Mouse (Mus musculus) left cerebral cortex, adult 2 months (tissue): ENCODE measurements at regions not wholly inside any gene's neighbourhood (a gene's known extent, or its start where the extent isn't known, plus 50 kb on each side); places are given as distances from the start of the nearest gene placed in this dataset.

Experiments used
- DNase-seq, 2 experiments: peaks; one replicate each; pipeline ENCODE4 v3.0.0; 2021 to 2022; ENCODE audit warnings: low spot score in 2 of 2, mixed read lengths in 1 of 2; ENCODE audit errors: extremely low spot score in 1 of 2
- H3K27ac ChIP-seq: fragments of 200-600 bp; 2 replicates; pipeline ENCODE4 v1.8.1; 2022
- H3K4me3 ChIP-seq: fragments of 200-600 bp; 2 replicates; pipeline ENCODE4 v1.8.1; 2022
- CTCF ChIP-seq: fragments of 200-600 bp; IDR thresholded peaks from 2 replicates; pipeline ENCODE4 v1.8.1; 2022; ENCODE audit warnings: antibody characterized with exemption, mild to moderate bottlenecking, moderate library complexity
- intact Hi-C: fragments of 180-260 bp; cut with DNase I; formaldehyde crosslinking; loops from one replicate; pipeline ENCODE4 v1.15.1; 2025

GRCm38 (mm10) chr4:87637629-87638379 lies 395.4 kb downstream of the Mllt3 start:
- H3K4me3 ChIP-seq: no peak overlapping the region
- TF ChIP-seq CTCF: no peak
- H3K27ac ChIP-seq: no peak overlapping the region
- intact Hi-C loops: no loop called here
- no peak for DNase-seq

- no peak for TF ChIP-seq CTCF
- no peak for DNase-seq
Measured at GRCm38 (mm10) chr4:87611116-87611515, 380.8 kb upstream of the Slc24a2 start.

GRCm38 (mm10) chr4:87593644-87594043 lies 363.4 kb upstream of the Slc24a2 start:
- Histone ChIP-seq H3K4me3 (no peak overlapping the region), H3K27ac (no peak overlapping the region)
- no peak for TF ChIP-seq CTCF
- no peak for DNase-seq
- intact Hi-C loops: no loop called here

More at GRCm38 (mm10) chr4:87611116-87611515, 380.8 kb upstream of the Slc24a2 start:
- intact Hi-C loops: no loop called here
- no peak overlapping the region for H3K4me3 ChIP-seq
- H3K27ac ChIP-seq: no peak overlapping the region

- DNase-seq: no peak
- intact Hi-C loops: no loop called here
Measured at GRCm38 (mm10) chr4:87590797-87591196, 360.5 kb upstream of the Slc24a2 start.

GRCm38 (mm10) chr4:87578164-87578563 lies 347.9 kb upstream of the Slc24a2 start:
- intact Hi-C loops: no loop called here
- no peak for TF ChIP-seq CTCF
- no peak for DNase-seq
- H3K4me3 ChIP-seq: no peak overlapping the region
- no peak overlapping the region for H3K27ac ChIP-seq

More at GRCm38 (mm10) chr4:87590797-87591196, 360.5 kb upstream of the Slc24a2 start:
- TF ChIP-seq CTCF: no peak
- Histone ChIP-seq H3K4me3 (no peak overlapping the region), H3K27ac (no peak overlapping the region)

- Histone ChIP-seq H3K4me3 (no peak overlapping the region), H3K27ac (no peak overlapping the region)
Measured at GRCm38 (mm10) chr4:87570950-87571349, 340.7 kb upstream of the Slc24a2 start.

GRCm38 (mm10) chr4:87570470-87570891 lies 340.2 kb upstream of the Slc24a2 start:
- peak overlapping the region; percentile 26; the same call in 1 of the 2 replicates for H3K4me3 ChIP-seq
- no peak overlapping the region for H3K27ac ChIP-seq
- TF ChIP-seq CTCF: no peak
- intact Hi-C loops: no loop called here
- DNase-seq: peak; percentile 15 to 23

More at GRCm38 (mm10) chr4:87570950-87571349, 340.7 kb upstream of the Slc24a2 start:
- no peak for TF ChIP-seq CTCF
- intact Hi-C loops: no loop called here
- no peak for DNase-seq

- Histone ChIP-seq H3K4me3 (no peak overlapping the region), H3K27ac (no peak overlapping the region)
- DNase-seq: peak in 1 of 2 experiments; percentile 14
- no peak for TF ChIP-seq CTCF
- intact Hi-C loops: loop anchor here (2.0 to 5.0 kb wide), 2 partner anchors 81 to 108 kb away; no protein-coding TSS in a partner anchor
Measured at GRCm38 (mm10) chr4:87566616-87567015, 336.3 kb upstream of the Slc24a2 start.

- no peak overlapping the region for H3K27ac ChIP-seq
- H3K4me3 ChIP-seq: no peak overlapping the region
- no peak for TF ChIP-seq CTCF
- no peak for DNase-seq
- intact Hi-C loops: no loop called here
Measured at GRCm38 (mm10) chr4:87554912-87555311, 324.6 kb upstream of the Slc24a2 start.
